Mouse (Mus musculus) gastrocnemius, postnatal 14 days (tissue): ENCODE results near the gene F2. TPM values are rescaled to one million over a fixed set of nuclear protein-coding genes. Genes with fewer than 3 reads are reported as not detected.
A peak's percentile ranks its signal among the peaks of the same experiment; 100 is the strongest.
"Not testable (repeated sequence)": the region's sequence is repeated elsewhere in the genome, so short reads cannot be mapped to it uniquely, and the experiment has no call there.

Experiments
- DNase-seq: peaks from one replicate; pipeline ENCODE4 v3.0.0; 2021; ENCODE audit warnings: mixed read lengths
- intact Hi-C: fragments of 180-260 bp; cut with DNase I; formaldehyde crosslinking; loops from one replicate; pipeline ENCODE4 v1.15.1; 2025; ENCODE audit warnings: low total_unique reads
- total RNA-seq, 2 experiments: library from RNA; stranded (reverse); gene quantifications; 2 replicates each; pipeline ENCODE4 v1.2.3; 2021

Gene F2
- total RNA-seq, 2 experiments from 2014 or later: 0.21 TPM; not detected in 1

GRCm38 (mm10) chr2:91649553-91650359 lies 13.5 kb upstream of the F2 start, which contains the start of the genes Zfp408 and Arhgap1:
Zfp408 (minus strand) TSS chr2:91649791.
Arhgap1 (plus strand) TSS chr2:91649860.
- peak; percentile 97 for DNase-seq
- intact Hi-C loops: no loop called here

GRCm38 (mm10) chr2:91649152-91649551 lies 12.9 kb upstream of the F2 start:
- DNase-seq: no peak
- intact Hi-C loops: no loop called here

- no peak for DNase-seq
- intact Hi-C loops: no loop called here
Observed at GRCm38 (mm10) chr2:91646733-91647132, 10.5 kb upstream of the F2 start.

- DNase-seq: no peak
- intact Hi-C loops: no loop called here
Observed at GRCm38 (mm10) chr2:91645811-91646210, 9.6 kb upstream of the F2 start.

- no peak for DNase-seq
- intact Hi-C loops: no loop called here
Observed at GRCm38 (mm10) chr2:91645354-91645753, 9.1 kb upstream of the F2 start.

GRCm38 (mm10) chr2:91644021-91644420 lies 7.8 kb upstream of the F2 start:
- intact Hi-C loops: no loop called here
- no peak for DNase-seq

- no peak for DNase-seq
- intact Hi-C loops: no loop called here
Observed at GRCm38 (mm10) chr2:91642825-91643415, 6.7 kb upstream of the F2 start.

- intact Hi-C loops: no loop called here
- no peak for DNase-seq
Observed at GRCm38 (mm10) chr2:91638931-91639330, 2.7 kb upstream of the F2 start.

- intact Hi-C loops: no loop called here
- no peak for DNase-seq
Observed at GRCm38 (mm10) chr2:91636727-91637338, 619 bp upstream of the F2 start.

- DNase-seq: no peak
- intact Hi-C loops: no loop called here
Observed at GRCm38 (mm10) chr2:91635486-91635885, 728 bp downstream of the F2 start.

- no peak for DNase-seq
- intact Hi-C loops: no loop called here
Observed at GRCm38 (mm10) chr2:91634841-91635240, 1.4 kb downstream of the F2 start.

- intact Hi-C loops: no loop called here
- no peak for DNase-seq
Observed at GRCm38 (mm10) chr2:91633334-91633977, 2.8 kb downstream of the F2 start.

GRCm38 (mm10) chr2:91632316-91632715 lies 3.9 kb downstream of the F2 start:
- intact Hi-C loops: no loop called here
- no peak for DNase-seq

GRCm38 (mm10) chr2:91631826-91632225 lies 4.4 kb downstream of the F2 start:
- no peak for DNase-seq
- intact Hi-C loops: no loop called here

- no peak for DNase-seq
- intact Hi-C loops: no loop called here
Observed at GRCm38 (mm10) chr2:91630384-91630783, 5.8 kb downstream of the F2 start.

- intact Hi-C loops: no loop called here
Observed at GRCm38 (mm10) chr2:91629682-91630081, 6.5 kb downstream of the F2 start.

GRCm38 (mm10) chr2:91628171-91628570 lies 8.0 kb downstream of the F2 start:
- intact Hi-C loops: no loop called here
- no peak for DNase-seq

More at GRCm38 (mm10) chr2:91629682-91630081, 6.5 kb downstream of the F2 start:
- DNase-seq: no peak

GRCm38 (mm10) chr2:91627486-91627885 lies 8.7 kb downstream of the F2 start:
- intact Hi-C loops: no loop called here
- no peak for DNase-seq

- intact Hi-C loops, DNase-seq: not testable (repeated sequence)
Observed at GRCm38 (mm10) chr2:91623366-91623765, 12.8 kb downstream of the F2 start.

GRCm38 (mm10) chr2:91622356-91622755 lies 13.9 kb downstream of the F2 start:
- DNase-seq: no peak
- intact Hi-C loops: no loop called here
